Mouse (Mus musculus) heart, embryonic 16.5 days (tissue): Measurements from ENCODE around the gene Prdm16. TPM values are rescaled to one million over a fixed set of nuclear protein-coding genes. Genes with fewer than 3 reads are reported as not detected.

Experiments used
- ATAC-seq: fragments of 200-750 bp; cut with Nextera tagmentation; replicated peaks from 2 replicates; pipeline ENCODE4 v1.8.0; 2017; ENCODE audit warnings: moderate number of reproducible peaks; ENCODE audit not compliant: insufficient read depth, low FRiP score; ENCODE audit errors: extremely low read depth
- H3K27ac ChIP-seq: fragments of 300-500 bp; sonication (generic); 2 replicates; pipeline ENCODE4 v1.5.1; 2014; ENCODE audit warnings: mild to moderate bottlenecking, low read length, control low read depth, moderate library complexity
- H3K27me3 ChIP-seq: fragments of 300-500 bp; sonication (generic); 2 replicates; pipeline ENCODE4 v1.6.1; 2014; ENCODE audit warnings: low read length, mixed read lengths; ENCODE audit not compliant: control insufficient read depth, insufficient read depth
- H3K36me3 ChIP-seq: fragments of 300-500 bp; sonication (generic); 2 replicates; pipeline ENCODE4 v1.6.1; 2014; ENCODE audit not compliant: control insufficient read depth, insufficient read depth
- H3K4me1 ChIP-seq: fragments of 300-500 bp; sonication (generic); 2 replicates; pipeline ENCODE4 v1.6.1; 2014; ENCODE audit warnings: low read length, mixed read lengths; ENCODE audit not compliant: control insufficient read depth, insufficient read depth
- H3K4me2 ChIP-seq: fragments of 300-500 bp; sonication (generic); 2 replicates; pipeline ENCODE4 v1.6.1; 2014; ENCODE audit warnings: low read depth, mild to moderate bottlenecking, control low read depth, low read length
- H3K4me3 ChIP-seq: fragments of 300-500 bp; sonication (generic); 2 replicates; pipeline ENCODE4 v1.5.1; 2014; ENCODE audit warnings: mild to moderate bottlenecking, control low read depth, low read length
- H3K9ac ChIP-seq: fragments of 300-500 bp; sonication (generic); 2 replicates; pipeline ENCODE4 v1.6.1; 2014; ENCODE audit warnings: low read length, control low read depth
- H3K9me3 ChIP-seq: fragments of 300-500 bp; sonication (generic); replicated peaks from 2 replicates; pipeline ENCODE4 v1.6.1; 2016; ENCODE audit warnings: low read length; ENCODE audit not compliant: control insufficient read depth
- WGBS: fragments of 180-500 bp; shearing (Covaris S2); extraction: QIAGEN DNeasy Blood & Tissue Kit; methylation state at CpG from one replicate; pipeline ENCODE4 v1.1.7; 2014; 5-methylcytosine and 5-hydroxymethylcytosine counted together
- polyA plus RNA-seq: library from polyadenylated mRNA; unstranded; fragments of >200 nt; fragmentation: Nextera tagmentation; extraction: Ambion mirVana; gene quantifications from 2 replicates; pipeline ENCODE4 v1.2.1, GENCODE M21; 2015

Gene Prdm16
- polyA plus RNA-seq, 1 experiment from 2014 or later: 18.2 TPM

DNA sequence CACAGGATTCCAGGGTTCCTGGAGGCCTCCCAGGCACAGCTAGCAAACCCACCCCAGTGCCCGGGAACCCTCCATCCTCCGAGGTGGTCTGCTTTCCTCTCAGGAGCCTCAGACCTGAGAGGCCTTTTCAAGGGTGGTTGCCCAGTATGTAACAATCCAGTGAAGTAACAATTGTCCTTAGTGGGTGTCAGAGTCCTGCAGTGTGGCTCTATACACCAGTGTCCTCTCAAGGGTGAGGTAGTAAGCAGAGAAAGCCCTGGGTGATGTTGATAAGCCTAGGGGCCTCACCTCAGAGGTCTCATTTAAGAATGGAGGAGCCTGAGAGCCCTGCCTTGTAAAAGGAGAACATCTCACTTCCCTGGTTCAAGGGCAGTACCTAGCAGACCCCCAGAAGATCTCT lies 31.1 kb upstream of the Prdm16 start, which contains the start of gene Actrt2:
TSS of gene Actrt2 (minus strand) at position 101 of the 400 bp plus-strand sequence.
- H3K4me1 ChIP-seq: no peaks in the 10 kb centered on the region
- H3K4me2 ChIP-seq: no peak within 1 kb of the TSS
- no peak for ATAC-seq
- no peaks in the 10 kb centered on the region for H3K36me3 ChIP-seq
- no peak within 1 kb of the TSS for H3K4me3 ChIP-seq
- WGBS: 89% methylated on average over 2 of the region's 2 CpGs
- H3K27me3 ChIP-seq: peaks cover 15% of the 10 kb centered on the region
- H3K27ac ChIP-seq: no peak within 1 kb of the TSS
- no peaks in the 10 kb centered on the region for H3K9me3 ChIP-seq
- H3K9ac ChIP-seq: no peak within 1 kb of the TSS

DNA sequence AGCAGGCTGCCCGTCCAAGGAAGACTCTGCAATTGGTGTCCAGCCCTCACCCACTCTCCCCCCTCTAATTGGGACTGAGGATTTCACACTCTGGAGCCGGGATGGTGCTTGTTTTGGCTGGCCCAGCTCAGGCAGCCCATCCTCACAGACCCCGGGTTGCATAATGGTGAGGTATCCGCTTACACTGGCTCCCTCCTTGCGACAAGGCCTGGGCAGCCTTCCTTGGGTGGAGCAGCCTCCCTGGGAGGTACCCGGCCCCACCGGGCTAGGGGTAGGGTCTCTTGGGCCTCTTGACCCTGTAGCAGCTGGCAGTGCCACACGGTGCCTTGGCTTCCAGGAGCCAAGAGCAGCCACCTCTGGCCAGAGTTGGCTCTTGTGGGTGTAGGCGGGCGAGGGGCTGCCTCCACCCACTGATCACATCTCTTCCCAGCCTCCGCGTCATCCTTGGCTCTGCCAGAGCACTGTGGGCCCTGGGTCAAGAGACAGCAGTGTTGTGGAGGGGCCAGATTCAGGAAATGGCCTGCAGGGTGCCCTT lies 26.1 kb upstream of the Prdm16 start:
- Histone ChIP-seq H3K4me3 (no peak overlapping the region), H3K9ac (no peak overlapping the region), H3K4me2 (no peak overlapping the region), H3K9me3 (no peaks in the 10 kb centered on the region), H3K27me3 (peaks cover 15% of the 10 kb centered on the region), H3K27ac (no peak overlapping the region), H3K36me3 (no peaks in the 10 kb centered on the region), H3K4me1 (0 out of 2 replicates have a peak, but pooled peaks cover 2% of the 10 kb centered on the region)
- no peak for ATAC-seq
- 64% methylated on average over 12 of the region's 12 CpGs for WGBS

DNA sequence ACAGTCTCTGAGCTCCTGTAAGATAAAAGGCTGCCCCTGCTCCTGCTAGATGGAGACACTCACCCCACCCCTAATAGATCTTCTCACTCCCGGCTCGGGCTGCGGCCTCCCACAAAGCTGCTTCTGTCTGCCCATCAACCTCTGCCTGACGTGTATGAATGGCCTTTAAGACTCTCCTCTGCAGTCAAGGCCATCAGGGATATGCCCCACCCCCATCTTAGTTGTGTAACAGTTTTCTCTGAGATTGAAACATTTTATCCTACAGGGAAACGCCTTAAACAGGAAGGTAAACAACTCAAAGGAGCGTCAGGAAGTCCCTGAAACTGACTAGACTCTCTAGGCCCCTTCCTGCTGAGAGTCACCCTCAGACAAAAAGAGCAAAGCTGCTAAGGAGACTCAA lies 24.6 kb upstream of the Prdm16 start:
- 52% methylated on average over 6 of the region's 6 CpGs for WGBS
- no peak for ATAC-seq
- 0 out of 2 replicates have a peak, but pooled peaks cover 2% of the 10 kb centered on the region for H3K4me1 ChIP-seq
- no peak overlapping the region for H3K4me2 ChIP-seq
- H3K4me3 ChIP-seq: no peak overlapping the region
- no peaks in the 10 kb centered on the region for H3K9me3 ChIP-seq
- no peak overlapping the region for H3K27ac ChIP-seq
- no peaks in the 10 kb centered on the region for H3K36me3 ChIP-seq
- H3K27me3 ChIP-seq: peaks cover 11% of the 10 kb centered on the region
- no peak overlapping the region for H3K9ac ChIP-seq

DNA sequence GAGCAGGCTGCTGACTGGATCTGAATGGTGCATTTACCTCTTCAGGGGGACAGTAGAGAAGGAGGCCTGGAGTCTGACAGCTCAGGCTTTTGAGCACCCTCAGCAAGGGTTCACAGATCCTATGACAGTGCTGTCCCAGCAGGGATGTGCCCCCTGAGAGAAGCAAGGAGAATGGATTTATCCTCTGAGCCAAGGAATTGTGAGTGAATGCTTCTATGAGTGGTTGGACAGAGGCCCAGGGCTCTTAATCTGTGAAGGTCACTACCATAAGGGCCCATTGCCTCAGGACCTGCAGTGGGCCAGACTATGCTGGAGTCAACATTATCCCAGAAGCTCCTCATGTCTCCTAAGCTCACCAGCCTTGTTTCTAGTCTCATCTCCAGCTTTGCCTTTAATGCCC lies 23.4 kb upstream of the Prdm16 start:
- H3K4me3 ChIP-seq: no peak overlapping the region
- H3K4me2 ChIP-seq: no peak overlapping the region
- peaks cover 5% of the 10 kb centered on the region; the same call in 1 of the 2 replicates for H3K27me3 ChIP-seq
- no peak for ATAC-seq
- no peak overlapping the region for H3K27ac ChIP-seq
- 0 out of 2 replicates have a peak, but pooled peaks cover 2% of the 10 kb centered on the region for H3K4me1 ChIP-seq
- H3K36me3 ChIP-seq: no peaks in the 10 kb centered on the region
- no peaks in the 10 kb centered on the region for H3K9me3 ChIP-seq
- no peak overlapping the region for H3K9ac ChIP-seq

DNA sequence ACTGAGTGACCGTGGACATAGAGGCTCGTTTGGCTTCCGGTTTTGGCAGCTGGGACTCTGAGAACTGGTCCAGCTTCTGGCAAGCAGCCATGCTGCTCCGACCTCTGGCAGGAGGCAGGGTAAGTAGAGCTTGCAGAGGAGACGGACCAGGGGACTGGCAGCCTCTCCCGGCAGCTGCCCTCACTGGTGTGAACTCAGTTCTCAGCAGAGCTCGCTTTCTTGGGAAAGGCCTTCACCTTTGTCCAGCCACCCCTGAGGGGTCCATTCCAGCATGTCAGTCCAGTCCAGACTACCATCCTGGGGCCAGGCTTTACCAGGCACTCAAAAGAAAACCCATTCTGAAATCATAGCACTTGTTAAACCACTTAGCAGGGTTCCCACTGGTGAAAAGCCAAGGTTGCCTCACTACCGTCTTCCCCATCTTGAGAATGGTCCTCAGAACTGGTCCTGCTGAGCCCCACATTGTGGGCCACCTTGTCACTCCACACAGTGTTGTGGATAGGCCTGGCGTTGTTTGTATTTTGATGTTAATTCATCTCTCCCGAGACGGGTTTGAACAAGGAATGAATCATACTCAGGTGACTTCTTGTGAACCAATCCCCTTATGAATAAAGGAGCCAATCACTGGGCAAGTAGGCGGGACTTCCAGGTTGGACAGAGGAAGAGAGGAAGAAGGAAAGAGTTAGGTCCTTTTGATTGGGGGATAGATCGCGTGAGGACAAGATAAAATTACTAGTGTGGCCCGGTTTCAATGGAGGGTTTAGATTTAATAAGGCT lies 18.6 kb upstream of the Prdm16 start:
- no peak overlapping the region for H3K4me3 ChIP-seq
- 65% methylated on average over 15 of the region's 15 CpGs for whole genome bisulfite sequencing
- H3K27ac ChIP-seq: no peak overlapping the region
- 0 out of 2 replicates have a peak, but pooled peaks cover 2% of the 10 kb centered on the region for H3K4me1 ChIP-seq
- H3K36me3 ChIP-seq: no peaks in the 10 kb centered on the region
- no peak overlapping the region for H3K4me2 ChIP-seq
- no peak for ATAC-seq
- H3K27me3 ChIP-seq: no peaks in the 10 kb centered on the region; the same call in 1 of the 2 replicates
- no peak overlapping the region for H3K9ac ChIP-seq
- H3K9me3 ChIP-seq: peaks cover 3% of the 10 kb centered on the region; the same call in 1 of the 2 replicates

DNA sequence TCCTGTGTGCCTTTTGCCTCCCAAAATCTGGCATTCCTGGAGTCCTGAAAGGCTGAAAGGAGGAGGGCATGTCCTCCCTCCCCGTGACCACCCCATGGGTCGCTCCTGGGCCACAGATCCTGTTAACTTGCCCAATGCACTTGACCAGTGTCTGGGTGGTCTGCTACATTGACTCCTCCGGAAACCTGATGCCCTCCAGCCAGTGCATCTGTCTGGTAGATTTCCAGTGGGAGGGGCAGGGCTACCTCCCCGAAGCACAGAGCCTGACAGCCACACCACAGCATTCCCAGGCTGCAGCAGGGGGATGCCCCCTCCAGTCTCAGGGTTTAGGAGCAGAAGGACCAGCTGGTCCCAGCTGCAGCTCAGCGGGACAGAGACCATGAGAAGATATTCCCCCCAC lies 15.8 kb upstream of the Prdm16 start:
- no peak overlapping the region for H3K9ac ChIP-seq
- no peak overlapping the region for H3K27ac ChIP-seq
- 12% methylated on average over 5 of the region's 5 CpGs for WGBS
- H3K36me3 ChIP-seq: no peaks in the 10 kb centered on the region
- no peaks in the 10 kb centered on the region for H3K4me1 ChIP-seq
- peaks cover 3% of the 10 kb centered on the region; the same call in 1 of the 2 replicates for H3K9me3 ChIP-seq
- no peak overlapping the region for H3K4me3 ChIP-seq
- H3K4me2 ChIP-seq: no peak overlapping the region
- H3K27me3 ChIP-seq: peaks cover 2% of the 10 kb centered on the region; the same call in 1 of the 2 replicates
- ATAC-seq: no peak

DNA sequence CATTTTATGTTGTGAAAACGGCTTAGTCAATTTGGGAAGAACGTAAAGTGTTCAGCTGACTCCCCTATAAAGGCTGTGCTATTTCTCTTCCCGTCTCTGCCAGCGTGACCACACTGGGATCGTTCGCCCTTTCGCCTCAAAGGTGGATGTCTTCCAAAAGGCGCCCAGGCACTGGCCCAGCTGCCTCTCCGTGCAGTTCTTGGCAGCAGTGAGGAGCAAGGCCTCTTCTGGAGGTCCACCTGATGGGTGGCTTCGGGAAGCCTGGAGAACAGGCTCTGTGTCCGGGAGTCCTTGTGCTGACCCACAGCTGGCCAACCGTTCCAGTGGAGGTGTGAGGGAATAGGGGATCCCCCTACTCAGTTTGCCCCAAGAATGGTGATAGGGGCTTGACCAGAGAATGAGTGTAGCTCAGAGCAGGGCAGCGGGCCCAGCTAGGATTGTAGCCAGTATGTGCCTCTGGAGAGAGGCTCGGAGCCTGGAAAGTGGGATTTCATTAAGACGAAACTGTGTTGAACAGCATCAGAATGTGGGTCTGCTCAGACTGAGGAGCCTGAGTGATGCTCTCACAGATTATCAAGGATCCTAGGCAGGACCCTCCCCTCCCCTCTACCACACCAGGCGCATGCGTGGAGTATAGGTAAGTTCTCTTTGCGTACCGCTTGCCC lies 12.5 kb upstream of the Prdm16 start:
- Histone ChIP-seq H3K27me3 (peaks cover 8% of the 10 kb centered on the region), H3K27ac (no peak overlapping the region), H3K9ac (no peak overlapping the region), H3K36me3 (no peaks in the 10 kb centered on the region), H3K4me3 (no peak overlapping the region), H3K4me2 (no peak overlapping the region), H3K4me1 (no peaks in the 10 kb centered on the region), H3K9me3 (peaks cover 16% of the 10 kb centered on the region)
- ATAC-seq: no peak
- WGBS: 70% methylated on average over 19 of the region's 19 CpGs

DNA sequence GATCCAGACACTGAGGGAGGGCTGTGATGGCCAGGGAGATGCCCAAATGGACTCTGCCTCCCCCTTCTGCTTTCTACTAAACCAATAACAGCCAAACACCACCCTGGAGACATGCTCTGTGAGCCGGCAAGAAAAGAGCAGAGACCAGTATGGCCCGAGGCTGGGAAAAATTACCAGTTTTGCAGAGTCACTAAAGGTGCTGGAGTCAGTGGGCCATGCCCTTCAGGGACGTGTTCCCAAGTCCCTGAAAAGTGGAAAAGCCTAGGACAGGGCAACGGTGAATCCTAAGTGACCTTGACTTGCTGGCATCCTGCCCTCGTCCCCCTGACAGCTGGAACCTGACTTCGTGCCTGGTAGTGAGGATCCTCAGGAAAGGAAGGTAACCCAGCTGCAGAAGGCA lies 5.8 kb upstream of the Prdm16 start:
- Histone ChIP-seq H3K9ac (no peak overlapping the region), H3K4me1 (peaks cover 9% of the 10 kb centered on the region; the same call in 1 of the 2 replicates), H3K27ac (no peak overlapping the region), H3K4me3 (no peak overlapping the region), H3K4me2 (no peak overlapping the region), H3K36me3 (no peaks in the 10 kb centered on the region), H3K9me3 (peaks cover 15% of the 10 kb centered on the region), H3K27me3 (peaks cover 47% of the 10 kb centered on the region)
- 23% methylated on average over 6 of the region's 6 CpGs for WGBS
- no peak for ATAC-seq
